Mouse (Mus musculus): ENCODE results near the gene Olfml2b. TPM values are rescaled to one million over a fixed set of nuclear protein-coding genes. Genes with fewer than 3 reads are reported as not detected.

Olfml2b gene
- total RNA-seq, 2 experiments from 2014 or later: 5.3 to 6.6 TPM

DNA sequence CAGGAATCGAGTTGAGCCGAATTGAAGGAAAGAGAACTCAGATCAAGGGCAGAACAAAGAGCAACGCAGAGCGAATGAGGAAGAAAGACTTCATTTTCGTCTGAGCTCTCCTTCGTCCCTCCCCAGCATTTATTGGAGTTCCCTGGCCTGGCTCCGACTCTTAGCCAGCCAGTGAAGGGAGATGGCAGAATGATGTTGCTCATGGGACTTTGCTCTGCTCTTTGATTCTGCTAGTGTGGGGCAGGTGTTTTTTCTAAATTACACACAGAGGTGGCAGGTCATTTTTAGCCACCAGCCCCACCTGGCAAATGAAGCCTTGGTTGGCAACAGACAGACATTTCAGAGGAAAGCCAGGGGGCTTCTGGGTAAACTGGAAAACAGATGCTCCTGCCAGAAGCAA lies 5.4 kb upstream of the Olfml2b start:
- no peak for DNase-seq (ENCODE audit: low spot score in 2 of 2)

DNA sequence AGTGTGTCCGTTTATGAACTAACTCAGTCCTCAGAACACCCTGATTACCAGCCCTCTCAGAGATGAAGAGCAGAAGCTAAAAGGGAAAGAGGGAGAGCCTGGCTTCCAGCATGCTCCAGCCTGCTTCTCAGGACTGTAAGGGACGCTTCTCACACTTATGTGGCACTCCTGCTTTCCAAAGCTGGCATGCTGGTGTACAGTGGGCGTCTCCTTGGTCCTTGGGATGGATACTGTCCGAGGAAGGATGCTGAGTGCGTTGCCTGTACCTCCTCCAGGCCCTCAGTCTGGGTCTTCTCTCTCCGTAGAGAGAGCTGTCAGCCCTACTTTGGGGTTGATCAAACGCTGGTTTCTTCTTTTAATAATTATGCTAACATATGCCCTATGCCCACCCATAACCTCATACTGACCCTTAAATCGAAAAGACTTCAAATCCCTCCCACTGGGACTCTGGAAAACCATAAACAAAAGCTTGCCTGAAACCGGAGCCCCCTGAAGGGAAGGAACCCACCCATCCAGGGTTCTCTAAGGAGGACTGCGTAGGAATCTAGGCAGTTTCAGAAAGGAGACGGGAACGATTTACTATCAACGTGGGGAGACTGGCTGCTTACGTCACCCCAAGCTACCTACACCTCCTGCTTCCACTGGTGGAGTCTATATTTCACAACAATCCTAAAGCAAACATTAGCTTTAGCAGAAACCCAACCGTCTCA lies 1.7 kb downstream of the Olfml2b start:
- no peak for DNase-seq (ENCODE audit: low spot score in 2 of 2)
- intact Hi-C loops (cut with DNase I): no loop called here

More for the DNA sequence above, 5.4 kb upstream of the Olfml2b start:
- intact Hi-C loops (cut with DNase I): loop anchor here (2.0 kb wide), 1 partner anchor 206 kb away; no protein-coding TSS in a partner anchor

DNA sequence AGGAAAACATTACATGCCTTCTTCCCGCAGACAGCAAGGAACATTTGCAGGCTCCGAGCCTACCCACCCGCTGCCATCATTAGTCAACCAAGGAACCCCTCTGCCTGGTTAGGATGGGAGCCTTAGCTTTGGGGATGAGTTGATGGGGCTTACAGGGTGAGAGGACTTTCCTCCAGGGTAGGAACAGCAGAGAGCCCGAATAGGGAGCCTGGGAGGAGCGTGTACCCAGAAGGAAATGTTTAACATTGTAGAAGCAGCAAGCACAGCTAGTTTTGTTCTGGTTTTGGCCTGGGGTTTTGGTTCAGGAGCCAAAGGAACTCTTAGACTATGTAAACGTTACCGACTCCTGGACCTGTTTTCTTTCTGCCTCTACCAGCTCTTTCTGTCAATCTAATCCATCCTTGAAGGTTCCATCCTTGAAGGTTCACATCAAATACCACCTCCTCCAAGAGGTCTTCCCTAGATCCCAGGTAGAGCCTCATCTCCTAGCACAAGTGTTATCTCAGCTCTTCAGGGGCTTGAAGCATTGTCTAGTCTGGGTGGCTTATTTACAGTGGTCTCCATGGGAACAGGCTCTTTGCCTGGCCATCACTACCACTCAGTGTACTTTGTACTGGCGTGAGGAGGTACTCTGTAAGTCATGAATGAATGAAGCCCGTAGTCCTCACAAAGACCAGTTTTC lies 2.4 kb downstream of the Olfml2b start:
- DNase-seq (ENCODE audit: low spot score in 2 of 2): no peak
- intact Hi-C loops (cut with DNase I): no loop called here

DNA sequence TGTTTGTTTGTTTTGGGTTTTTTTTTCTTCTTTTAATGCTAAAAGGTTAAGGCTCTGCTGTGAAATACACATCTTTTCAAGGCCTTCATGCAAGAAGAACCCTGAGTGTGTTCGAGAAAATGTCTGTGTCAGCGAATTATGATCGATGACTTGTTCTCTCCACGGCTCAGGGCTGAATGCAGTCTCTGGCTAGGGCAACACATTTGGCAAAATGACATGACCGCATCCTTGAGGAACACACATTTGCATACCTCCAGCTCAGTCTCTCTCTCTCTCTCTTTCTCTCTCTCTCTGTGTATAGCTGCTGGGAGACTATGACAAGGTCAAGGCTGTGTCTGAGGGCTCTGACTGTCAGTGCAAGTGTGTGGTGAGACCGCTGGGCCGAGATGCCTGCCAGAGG lies 3.0 kb downstream of the Olfml2b start:
- intact Hi-C loops (cut with DNase I): no loop called here

DNA sequence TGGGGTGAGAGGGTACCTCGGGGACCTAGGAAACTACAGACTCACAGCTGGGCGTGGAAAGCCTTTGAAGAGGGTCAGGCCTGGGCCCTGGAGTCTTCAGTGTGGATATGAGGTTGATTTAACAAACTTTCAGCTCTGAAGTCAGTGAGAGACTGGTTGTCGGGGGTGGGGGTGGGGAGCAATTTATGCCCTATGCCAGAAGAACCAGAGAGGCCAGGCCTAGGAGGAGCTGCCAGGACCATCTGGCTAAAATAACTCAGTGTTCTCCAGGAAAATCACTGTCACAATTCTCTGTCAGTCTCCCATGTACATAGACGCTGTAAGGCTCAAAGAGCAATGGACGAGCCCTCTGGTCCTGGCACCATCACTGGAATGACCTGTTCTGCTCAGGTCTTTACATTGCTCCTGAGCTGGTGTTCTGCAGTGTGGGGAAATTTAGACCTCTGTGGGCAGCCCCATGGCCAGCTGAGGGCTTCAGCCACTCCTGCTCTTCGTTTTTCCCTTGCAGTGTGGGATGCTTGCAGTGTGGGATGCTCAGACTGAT lies 3.7 kb downstream of the Olfml2b start:
- DNase-seq (ENCODE audit: low spot score in 2 of 2): no peak
- intact Hi-C loops (cut with DNase I): no loop called here

More for the DNA sequence above, 3.0 kb downstream of the Olfml2b start:
- no peak for DNase-seq (ENCODE audit: low spot score in 2 of 2)

DNA sequence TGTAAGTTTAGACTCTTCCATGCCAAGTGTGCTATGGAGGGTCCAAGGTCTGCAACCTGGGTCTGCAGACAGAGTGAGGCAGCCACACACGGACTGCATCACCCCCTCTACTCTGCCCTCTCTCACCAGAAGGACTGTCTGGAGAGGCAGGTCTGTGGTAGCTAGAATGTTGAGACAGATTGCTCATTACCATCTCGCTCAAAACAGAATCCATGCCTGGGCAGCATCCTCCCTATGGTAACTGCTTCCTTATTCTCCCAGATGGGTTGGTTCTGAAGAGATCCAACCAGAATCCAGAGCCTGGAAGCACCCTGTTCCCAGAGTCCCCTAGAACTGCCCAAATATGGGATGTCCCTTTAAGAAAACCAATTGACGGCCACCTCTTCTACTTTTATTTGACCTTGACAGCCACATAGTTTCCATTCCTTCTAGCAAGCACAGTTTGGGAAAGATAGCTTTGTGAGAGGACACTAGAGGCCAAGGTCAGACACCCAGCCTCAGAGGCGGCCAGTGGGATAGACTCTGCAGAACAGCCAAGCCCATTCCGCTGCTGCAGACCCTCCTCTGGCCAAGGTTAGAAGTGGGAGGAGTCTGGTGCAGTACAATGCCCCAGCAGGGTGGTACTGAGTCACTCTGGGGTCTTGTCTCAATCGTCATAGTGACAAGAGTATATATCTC lies 6.9 kb downstream of the Olfml2b start:
- intact Hi-C loops (cut with DNase I): no loop called here

DNA sequence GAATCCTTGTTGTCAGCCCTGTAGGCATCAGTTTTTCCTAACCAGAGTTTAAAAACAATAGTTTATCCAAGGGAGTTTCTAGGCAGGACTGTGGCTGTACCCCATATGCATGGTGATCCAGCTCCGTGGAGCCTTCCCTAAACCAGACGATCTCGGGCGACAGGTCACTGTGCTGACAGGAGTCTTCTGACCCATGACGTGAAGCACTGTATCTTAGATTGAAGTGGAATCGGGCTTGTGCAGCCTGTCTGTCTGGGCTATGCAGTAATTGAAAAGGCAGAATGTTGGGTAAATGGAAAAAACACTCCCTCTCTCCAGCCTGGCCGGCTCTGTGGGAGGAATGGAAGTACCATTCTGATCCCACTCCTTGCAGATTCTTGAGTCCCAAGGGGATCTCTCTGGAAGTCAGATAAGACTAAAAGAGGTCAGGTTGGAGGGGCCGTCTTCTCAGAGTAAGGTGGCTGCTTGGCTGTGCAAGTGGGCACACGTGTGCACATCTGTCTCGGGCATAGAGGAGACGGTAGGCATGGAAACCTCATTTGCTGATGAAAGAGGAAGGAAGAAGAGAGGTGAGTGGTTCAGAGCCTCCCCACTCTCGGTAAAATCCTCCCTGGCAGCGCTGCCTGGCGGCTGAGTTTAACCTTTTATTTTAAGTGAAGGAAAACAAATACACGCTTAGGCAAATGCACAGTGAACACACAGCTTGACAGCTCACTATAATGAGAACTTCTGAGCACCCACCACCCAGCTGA lies 7.8 kb downstream of the Olfml2b start:
- DNase-seq (ENCODE audit: low spot score in 2 of 2): no peak
- intact Hi-C loops (cut with DNase I): no loop called here

More for the DNA sequence above, 6.9 kb downstream of the Olfml2b start:
- no peak for DNase-seq (ENCODE audit: low spot score in 2 of 2)

DNA sequence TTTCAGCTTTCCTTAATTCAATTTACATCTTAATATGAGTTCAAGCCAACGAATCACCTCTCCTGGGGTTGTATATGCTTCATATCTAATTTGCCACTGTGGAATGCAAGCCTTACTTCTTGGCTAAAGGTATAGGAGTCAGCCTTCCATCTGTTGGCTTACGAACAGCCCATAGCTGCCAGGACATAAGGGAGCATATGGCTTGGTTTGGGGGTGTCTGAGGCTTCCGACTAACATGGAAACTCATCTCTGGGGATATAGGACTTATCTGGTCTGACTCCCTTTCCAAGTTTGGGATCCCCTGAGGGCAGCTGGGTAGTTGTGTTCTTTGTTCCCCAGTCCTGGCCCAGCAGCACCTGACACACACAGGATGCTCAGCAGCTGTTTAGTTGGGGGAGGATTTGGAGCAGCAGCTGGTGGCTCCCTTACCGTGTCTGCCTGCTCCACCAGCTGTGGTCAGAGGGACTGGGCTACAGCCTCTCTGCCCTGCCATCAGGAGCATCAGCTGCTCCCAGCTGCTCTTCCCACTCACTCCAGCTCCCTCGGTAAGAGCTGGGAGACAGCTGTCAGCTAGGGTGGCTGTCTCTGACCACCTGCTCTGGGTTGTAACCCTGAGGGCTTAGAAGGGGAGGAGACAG lies 11.1 kb downstream of the Olfml2b start:
- intact Hi-C loops (cut with DNase I): no loop called here
- DNase-seq (ENCODE audit: low spot score in 2 of 2): peak in 1 of 2 experiments; percentile 38

DNA sequence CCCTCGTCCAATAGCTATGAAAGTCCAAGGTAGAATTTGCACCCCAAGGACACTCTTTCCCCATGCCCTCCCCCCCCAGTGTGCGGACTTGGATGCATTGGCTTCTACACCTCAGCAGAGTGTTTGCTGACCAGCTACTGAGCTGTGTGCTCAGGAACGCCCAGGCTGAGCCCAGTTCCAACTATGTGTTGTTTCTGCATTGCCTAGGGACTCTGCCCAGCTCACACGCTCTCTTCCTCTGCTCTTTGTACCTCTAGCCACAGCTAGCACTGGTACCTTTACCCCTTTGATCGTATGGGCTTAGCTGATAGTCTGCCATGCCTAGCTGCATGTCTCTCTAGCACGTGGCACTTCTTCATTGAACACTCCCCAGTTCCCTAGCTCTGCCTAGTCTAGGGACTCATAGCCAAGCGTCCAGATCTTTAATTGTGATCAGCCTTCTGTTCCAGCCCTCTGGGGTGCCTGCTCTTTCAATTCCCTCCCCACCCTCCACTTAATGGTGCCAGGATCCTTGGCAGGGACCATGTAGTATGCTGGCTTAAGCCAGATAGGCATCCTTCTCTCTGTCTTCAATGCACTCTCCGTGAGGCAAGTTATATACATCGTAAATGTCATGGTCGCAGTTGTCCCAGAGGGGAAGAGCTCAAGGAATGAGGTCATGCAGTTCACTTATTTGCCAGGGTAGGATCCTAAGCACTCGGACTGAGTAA lies 12.3 kb downstream of the Olfml2b start:
- DNase-seq (ENCODE audit: low spot score in 2 of 2): no peak
- intact Hi-C loops (cut with DNase I): no loop called here

DNA sequence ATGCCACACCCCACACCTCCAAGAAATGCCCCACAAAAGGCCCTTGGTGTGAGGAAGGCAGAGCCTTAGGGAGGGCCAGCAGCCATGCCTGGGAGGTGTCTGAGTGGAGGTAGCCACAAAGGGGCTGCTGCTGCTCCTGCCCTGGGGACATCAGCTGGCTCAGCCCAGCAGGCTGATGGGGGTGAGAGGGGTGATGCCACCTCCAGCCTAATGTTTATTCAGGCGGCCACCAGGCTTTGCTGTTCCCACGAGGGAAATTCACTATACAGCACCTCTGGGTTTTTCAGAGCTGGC lies 12.8 kb downstream of the Olfml2b start:
- DNase-seq (ENCODE audit: low spot score in 2 of 2): no peak
- intact Hi-C loops (cut with DNase I): no loop called here

DNA sequence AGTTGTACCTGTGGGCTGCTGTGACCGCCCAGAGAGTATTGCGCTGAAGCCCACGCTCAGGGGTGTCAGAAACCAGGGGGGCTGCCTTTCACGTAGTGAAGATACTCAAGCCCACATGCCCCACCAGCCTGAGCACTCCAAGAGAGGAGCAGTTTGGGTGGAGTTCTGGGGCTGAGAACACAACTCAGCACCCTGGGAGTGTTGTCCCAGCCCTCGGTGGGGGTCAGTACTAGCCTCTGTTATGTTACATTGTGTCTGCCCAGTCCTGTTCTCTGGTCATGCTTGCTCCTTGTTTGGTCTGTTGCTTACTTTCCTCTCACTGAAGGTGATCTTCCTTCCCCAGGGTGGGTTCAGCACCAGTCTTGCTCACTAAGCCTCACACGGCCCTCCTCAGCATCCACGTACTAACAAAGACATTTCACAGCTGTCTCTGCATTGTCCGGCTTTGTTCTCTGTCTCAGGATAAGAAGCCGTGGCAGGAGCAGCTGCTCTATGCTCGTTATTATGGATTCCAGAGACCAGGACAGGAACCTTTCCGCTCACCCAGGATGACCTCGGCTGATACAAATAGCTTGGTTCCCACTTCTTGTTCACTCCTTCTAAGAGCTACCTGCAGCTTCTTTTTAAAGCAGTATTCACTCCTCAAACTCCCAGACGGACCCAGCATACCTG lies 13.4 kb downstream of the Olfml2b start:
- DNase-seq (ENCODE audit: low spot score in 2 of 2): no peak
- intact Hi-C loops (cut with DNase I): no loop called here

DNA sequence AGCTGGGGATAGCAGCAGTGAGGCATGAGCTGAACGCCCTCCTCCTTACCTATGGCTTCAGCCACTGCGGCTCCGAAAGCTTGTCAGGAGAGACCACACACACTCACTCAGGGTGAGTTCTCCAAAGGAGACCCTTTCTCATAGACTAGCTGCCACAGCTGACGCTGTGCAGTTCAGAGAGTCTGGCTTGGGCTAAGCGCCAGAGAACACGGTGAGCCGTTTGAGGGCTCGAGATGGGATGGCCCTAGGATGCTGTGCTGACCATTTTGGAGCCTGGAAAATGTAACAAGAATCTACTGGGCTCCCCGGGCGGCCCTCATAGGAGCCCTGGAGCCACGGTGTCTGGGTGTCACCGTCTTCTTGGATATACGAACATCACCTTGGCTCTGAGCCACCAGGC lies 14.9 kb downstream of the Olfml2b start:
- DNase-seq (ENCODE audit: low spot score in 2 of 2): no peak
- intact Hi-C loops (cut with DNase I): no loop called here

DNA sequence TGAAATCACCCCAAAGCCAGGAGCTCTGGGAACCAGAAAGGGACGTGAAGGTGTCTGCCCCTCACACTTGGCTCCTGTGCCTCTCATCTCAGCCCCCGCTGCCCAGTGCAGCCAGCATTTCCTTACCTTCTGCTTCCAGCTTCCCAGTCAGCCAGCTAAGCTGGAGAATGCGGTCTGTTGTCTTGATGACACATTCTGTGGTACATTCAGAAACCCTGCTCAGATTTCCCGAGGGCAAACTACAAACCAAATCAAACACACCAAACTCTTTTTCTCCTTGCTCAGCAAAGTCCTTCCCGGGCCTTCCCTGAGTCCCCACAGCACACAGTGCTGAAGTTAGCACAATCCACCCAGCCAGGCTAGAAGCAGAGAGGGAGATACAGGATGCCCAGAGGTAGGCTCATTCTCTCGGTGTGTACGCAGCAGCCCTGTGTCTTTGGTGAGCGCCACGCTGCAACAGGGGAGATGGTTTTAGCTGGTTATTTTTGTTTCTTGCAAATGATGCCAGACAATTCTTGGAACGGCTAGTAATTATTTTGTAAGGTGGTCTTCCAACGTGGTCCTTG lies 20.4 kb downstream of the Olfml2b start:
- no peak for DNase-seq (ENCODE audit: low spot score in 2 of 2)
- intact Hi-C loops (cut with DNase I): no loop called here

DNA sequence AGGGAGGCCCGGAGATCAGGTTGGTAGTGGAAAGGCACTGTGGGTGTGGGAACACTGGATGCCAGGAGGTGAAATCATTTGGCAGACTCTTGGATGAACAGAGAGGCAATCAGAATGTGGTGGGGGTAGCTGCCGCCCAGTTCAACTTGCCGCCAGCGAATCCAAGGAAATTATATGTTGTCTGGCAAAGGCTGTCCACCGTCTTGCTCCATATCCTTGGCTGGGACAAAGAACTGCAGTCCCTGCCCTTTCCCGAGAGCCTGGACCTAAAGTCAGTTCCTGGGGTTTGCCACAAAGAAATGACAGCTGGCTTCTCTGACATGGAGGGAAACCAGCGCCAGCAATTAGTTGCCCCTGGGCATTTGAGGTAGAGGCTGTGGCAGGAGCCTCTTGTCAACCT lies 20.9 kb downstream of the Olfml2b start:
- intact Hi-C loops (cut with DNase I): no loop called here
- DNase-seq (ENCODE audit: low spot score in 2 of 2): no peak

DNA sequence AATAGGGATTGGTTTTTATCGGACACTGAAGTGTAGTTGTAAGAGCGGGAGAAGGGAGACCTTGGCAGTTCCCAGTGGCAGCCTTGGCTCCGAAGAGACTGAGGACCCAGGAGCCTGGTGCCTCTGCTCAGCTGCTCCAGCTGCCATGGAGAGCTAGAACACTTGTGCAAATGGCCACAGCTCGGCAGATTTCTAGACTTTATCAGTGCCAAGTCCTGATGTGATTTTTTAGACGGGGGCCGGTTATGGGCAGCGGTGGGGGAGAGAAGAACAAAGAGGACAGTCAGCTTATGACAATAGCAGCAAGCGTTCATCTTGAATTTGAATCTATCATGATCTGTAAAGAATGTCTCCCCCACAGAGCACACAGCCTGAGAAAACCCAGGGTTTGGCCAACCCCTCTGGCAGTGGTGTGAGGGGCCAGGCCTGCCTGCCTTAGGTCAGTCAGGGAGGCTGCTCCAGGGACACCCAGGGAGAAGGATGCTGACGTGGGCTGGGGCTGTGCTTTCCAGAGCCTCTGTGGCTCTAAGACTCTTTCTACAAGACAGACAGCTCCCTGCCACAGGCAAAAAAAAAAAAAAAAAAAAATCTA lies 29.9 kb downstream of the Olfml2b start:
- intact Hi-C loops (cut with DNase I): no loop called here
- DNase-seq (ENCODE audit: low spot score in 2 of 2): no peak

DNA sequence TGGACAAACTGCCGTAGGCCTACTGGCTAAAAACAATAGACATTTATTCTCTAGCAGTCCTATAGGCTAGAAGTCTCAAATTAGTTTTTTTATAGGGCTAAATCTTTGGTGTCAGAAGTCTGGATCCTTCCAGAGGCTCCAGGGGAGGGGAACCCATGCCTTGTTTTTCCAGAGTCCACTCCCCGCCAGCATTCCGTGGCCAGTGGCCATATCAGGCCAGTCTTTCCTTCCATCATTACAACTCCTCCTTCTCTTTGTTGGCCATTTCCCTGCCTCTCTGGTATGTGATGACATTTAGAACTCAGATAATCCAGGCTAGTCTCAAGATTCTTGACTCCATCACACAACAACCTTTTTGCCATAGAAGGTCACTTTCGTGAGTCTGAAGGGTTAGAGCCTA lies 33.3 kb downstream of the Olfml2b start:
- no peak for DNase-seq (ENCODE audit: low spot score in 2 of 2)
- intact Hi-C loops (cut with DNase I): no loop called here

DNA sequence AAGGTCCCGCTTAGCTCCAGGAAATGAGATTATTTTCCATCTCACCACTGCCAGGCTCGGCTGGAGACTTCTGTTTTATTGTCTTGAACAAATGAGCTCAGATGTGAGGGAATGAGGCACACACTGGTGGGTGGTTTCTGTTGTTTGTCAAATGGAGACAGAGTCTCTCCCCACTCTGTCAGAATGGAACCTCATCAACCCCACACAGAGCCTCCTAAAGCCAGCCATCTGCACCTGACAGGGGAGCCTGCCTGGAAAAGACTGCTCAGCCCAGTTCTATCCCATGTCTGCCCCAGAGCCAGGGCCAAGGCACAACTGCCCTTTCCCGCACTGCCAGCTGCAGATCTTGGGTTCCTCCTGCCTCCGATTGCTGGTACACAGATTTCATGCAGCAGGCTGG lies 34.5 kb downstream of the Olfml2b start:
- no peak for DNase-seq (ENCODE audit: low spot score in 2 of 2)
- intact Hi-C loops (cut with DNase I): no loop called here

DNA sequence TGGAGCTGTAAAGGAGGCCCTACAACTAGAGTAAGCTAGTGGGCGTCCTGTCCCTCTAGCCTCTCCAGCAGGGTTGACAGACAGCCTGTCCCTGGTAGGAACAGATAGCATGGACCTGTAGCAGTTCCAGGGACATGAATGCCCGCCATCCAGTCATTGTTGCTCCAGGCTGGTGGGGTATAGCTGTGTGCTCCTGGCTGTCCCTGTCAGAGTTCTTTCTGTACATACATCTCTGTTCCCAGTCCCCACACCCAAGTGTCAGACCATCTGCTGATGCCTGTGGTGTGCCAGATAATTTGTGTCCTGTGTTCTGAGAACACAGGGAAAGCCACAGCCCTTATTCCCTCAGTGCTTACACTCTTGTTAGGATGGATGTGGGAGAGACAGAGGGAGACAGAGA lies 35.3 kb downstream of the Olfml2b start:
- intact Hi-C loops (cut with DNase I): no loop called here
- no peak for DNase-seq (ENCODE audit: low spot score in 2 of 2)

Data from left cerebral cortex, postnatal 14 days (tissue).